Mouse (Mus musculus) liver, embryonic 14.5 days (tissue): ENCODE data around the gene Shisa8. TPM values are rescaled to one million over a fixed set of nuclear protein-coding genes. Genes with fewer than 3 reads are reported as not detected.
"Not testable (repeated sequence)": the region's sequence is repeated elsewhere in the genome, so short reads cannot be mapped to it uniquely, and the experiment has no call there.

Experiments used
- ATAC-seq: fragments of 200-750 bp; cut with Nextera tagmentation; 2 replicates; pipeline ENCODE4 v1.8.0; 2017; ENCODE audit warnings: moderate number of reproducible peaks, mild to moderate bottlenecking, moderate library complexity; ENCODE audit not compliant: insufficient read depth
- DNase-seq, 3 experiments: peaks; one replicate each; pipeline ENCODE4 v3.0.0-alpha.2; 2012 to 2013; ENCODE audit warnings: low read depth in 3 of 3, low spot score in 3 of 3
- H3K27ac ChIP-seq: fragments of 300-500 bp; sonication (generic); 2 replicates; pipeline ENCODE4 v1.5.1; 2014; ENCODE audit warnings: moderate library complexity, mild to moderate bottlenecking, control low read depth, inconsistent platforms
- H3K27me3 ChIP-seq: fragments of 300-500 bp; sonication (generic); 2 replicates; pipeline ENCODE4 v1.6.1; 2014; ENCODE audit warnings: mild to moderate bottlenecking, low read length, moderate library complexity; ENCODE audit not compliant: control insufficient read depth, insufficient read depth
- H3K36me3 ChIP-seq: fragments of 300-500 bp; sonication (generic); replicated peaks from 2 replicates; pipeline ENCODE4 v1.6.1; 2014; ENCODE audit warnings: low read depth; ENCODE audit not compliant: control insufficient read depth, insufficient read depth
- H3K4me1 ChIP-seq, 2 experiments: fragments of 200-500 bp in 1 of 2; fragments of 300-500 bp in 1 of 2; sonication (generic) in 1 of 2; replicated peaks; 2 replicates each; pipeline ENCODE4 v1.6.1; 2012 to 2014; ENCODE audit warnings: antibody characterized with exemption in 1 of 2, inconsistent platforms in 1 of 2, low read length in 1 of 2; ENCODE audit not compliant: control insufficient read depth in 2 of 2, insufficient read depth in 2 of 2
- H3K4me2 ChIP-seq: fragments of 300-500 bp; sonication (generic); 2 replicates; pipeline ENCODE4 v1.6.1; 2014; ENCODE audit warnings: low read depth, mild to moderate bottlenecking, control low read depth, moderate library complexity
- H3K4me3 ChIP-seq, 2 experiments: fragments of 200-500 bp in 1 of 2; fragments of 300-500 bp in 1 of 2; sonication (generic) in 1 of 2; 2 replicates each; pipeline ENCODE4 v1.5.1; 2012 to 2014; ENCODE audit warnings: low read depth in 2 of 2, low read length in 2 of 2, mild to moderate bottlenecking in 2 of 2, control low read depth in 1 of 2, inconsistent platforms in 1 of 2, moderate library complexity in 1 of 2; ENCODE audit not compliant: insufficient read depth in 1 of 2
- H3K9ac ChIP-seq: fragments of 300-500 bp; sonication (generic); replicated peaks from 2 replicates; pipeline ENCODE4 v1.6.1; 2014; ENCODE audit warnings: mild to moderate bottlenecking, control low read depth, moderate library complexity
- H3K9me3 ChIP-seq: fragments of 300-500 bp; sonication (generic); 2 replicates; pipeline ENCODE4 v1.6.1; 2016; ENCODE audit warnings: low read length, mixed read lengths; ENCODE audit not compliant: control insufficient read depth
- CTCF ChIP-seq: IDR thresholded peaks from 2 replicates; pipeline ENCODE4 v1.5.1; 2016; ENCODE audit warnings: antibody characterized with exemption, low read depth, control low read depth
- EP300 ChIP-seq: IDR thresholded peaks from 2 replicates; pipeline ENCODE4 v1.6.1; 2016; ENCODE audit warnings: antibody characterized with exemption, low read depth
- WGBS: fragments of 180-500 bp; shearing (Covaris S2); extraction: QIAGEN DNeasy Blood & Tissue Kit; methylation state at CpG from one replicate; pipeline ENCODE4 v1.1.7; 2014; ENCODE audit not compliant: insufficient replicate concordance; 5-methylcytosine and 5-hydroxymethylcytosine counted together
- polyA plus RNA-seq, 2 experiments: library from polyadenylated mRNA; depleted of rRNA in 1 of 2; stranded (reverse) in 1 of 2; unstranded in 1 of 2; fragments of >200 nt; fragmentation: Nextera tagmentation in 1 of 2; extraction: Ambion mirVana in 1 of 2; gene quantifications; 2 replicates each; pipeline versions ENCODE4 v1.2.1 to v1.2.3; 2012 to 2014

The Shisa8 gene
- polyA plus RNA-seq, 2 experiments, result 0.05 to 0.15 TPM

DNA sequence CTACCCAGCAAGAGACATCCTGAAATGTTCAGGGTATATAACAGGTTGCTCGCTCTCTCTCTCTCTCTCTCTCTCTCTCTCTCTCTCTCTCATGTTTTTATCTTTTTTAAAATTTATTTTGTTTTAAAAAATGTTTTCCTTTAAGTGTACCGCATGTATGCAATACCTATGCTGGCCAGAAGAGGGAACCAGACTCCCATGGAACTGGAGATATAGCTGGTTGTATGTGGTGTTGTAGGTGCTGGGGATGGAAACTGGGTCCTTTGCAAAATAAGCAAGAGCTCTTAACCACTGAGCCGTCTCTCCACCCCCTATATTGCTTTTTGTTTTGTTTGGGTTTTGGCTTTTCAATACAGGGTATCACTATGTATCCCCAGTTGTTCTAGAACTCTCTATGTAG, 39.0 kb upstream of the Shisa8 start:
- Histone ChIP-seq H3K9ac (no peak overlapping the region), H3K4me3 (no peak overlapping the region), H3K27me3 (no peaks in the 10 kb centered on the region), H3K4me1 (no peaks in the 10 kb centered on the region), H3K9me3 (no peaks in the 10 kb centered on the region; the same call in 1 of the 2 replicates), H3K27ac (no peak overlapping the region), H3K4me2 (no peak overlapping the region), H3K36me3 (no peaks in the 10 kb centered on the region)
- no peak for DNase-seq
- no peak for ATAC-seq
- 70% methylated on average over 3 of the region's 3 CpGs for WGBS
- TF ChIP-seq EP300, result no peak
- peak; percentile 66 for TF ChIP-seq CTCF

DNA sequence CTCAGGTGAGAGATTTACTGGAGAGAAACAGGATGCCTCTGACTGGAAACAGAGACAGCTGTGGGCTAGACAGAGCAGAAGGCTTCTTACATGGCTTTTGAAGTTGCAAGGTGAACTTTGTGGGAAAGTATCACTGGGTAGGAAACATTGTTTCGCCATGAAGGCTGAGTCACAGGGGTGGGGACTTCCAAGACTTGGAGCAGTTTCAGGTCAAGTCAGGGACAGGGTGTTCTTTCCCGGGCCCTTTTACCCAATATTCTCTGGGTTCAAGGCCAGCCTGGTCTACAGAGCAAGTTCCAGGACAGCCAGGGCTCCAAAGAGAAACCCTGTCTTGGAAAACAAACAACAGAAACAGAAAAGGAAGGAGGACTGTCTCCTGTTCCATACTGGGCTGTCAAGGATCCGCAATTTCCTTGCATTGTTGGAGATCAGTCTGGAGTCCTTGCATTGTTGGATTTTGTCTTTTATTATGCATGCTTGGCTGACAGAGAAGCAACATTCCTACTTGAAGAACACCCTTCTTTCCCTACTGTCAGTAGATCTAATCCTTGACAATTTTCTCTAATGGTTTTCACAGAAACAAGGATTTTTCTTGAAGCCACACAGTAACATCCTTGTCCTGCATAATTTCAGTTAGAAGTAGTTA, 34.6 kb upstream of the Shisa8 start:
- Histone ChIP-seq H3K4me1 (peaks cover 5 to 10% of the 10 kb centered on the region in 2 experiments), H3K9me3 (no peaks in the 10 kb centered on the region; the same call in 1 of the 2 replicates), H3K4me3 (no peak overlapping the region), H3K9ac (no peak overlapping the region), H3K36me3 (no peaks in the 10 kb centered on the region), H3K27ac (no peak overlapping the region), H3K27me3 (no peaks in the 10 kb centered on the region), H3K4me2 (no peak overlapping the region)
- TF ChIP-seq CTCF, result no peak
- TF ChIP-seq EP300, result no peak
- ATAC-seq (no peak), DNase-seq (no peak)
- WGBS, result 54% methylated on average over 3 of the region's 3 CpGs

DNA sequence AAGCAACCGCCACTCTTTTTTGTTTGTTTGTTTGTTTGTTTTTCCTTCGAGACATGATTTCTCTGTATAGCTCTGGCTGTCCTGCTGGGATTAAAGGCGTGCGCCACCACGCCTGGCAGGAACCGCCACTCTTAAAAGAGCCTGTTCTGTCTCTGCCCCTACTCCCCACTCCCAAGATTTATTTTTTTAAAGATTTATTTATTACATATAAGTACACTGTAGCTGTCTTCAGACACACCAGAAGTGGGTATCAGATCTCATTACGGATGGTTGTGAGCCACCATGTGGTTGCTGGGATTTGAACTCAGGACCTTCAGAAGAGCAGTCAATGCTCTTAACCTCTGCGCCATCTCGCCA, 32.2 kb upstream of the Shisa8 start:
- H3K4me2 ChIP-seq, result peak overlapping the region; percentile 73
- H3K36me3 ChIP-seq, H3K27me3 ChIP-seq, ATAC-seq, H3K4me1 ChIP-seq, H3K9me3 ChIP-seq, DNase-seq: not testable (repeated sequence)
- 22% methylated on average over 9 of the region's 9 CpGs for WGBS
- H3K27ac ChIP-seq, result peak overlapping the region; percentile 30
- peak overlapping the region; percentile 72 to 83 for H3K4me3 ChIP-seq
- H3K9ac ChIP-seq, result peak overlapping the region; percentile 67
- 0 out of 2 replicates have a peak, but pooled peaks have one; percentile 4 for TF ChIP-seq EP300

DNA sequence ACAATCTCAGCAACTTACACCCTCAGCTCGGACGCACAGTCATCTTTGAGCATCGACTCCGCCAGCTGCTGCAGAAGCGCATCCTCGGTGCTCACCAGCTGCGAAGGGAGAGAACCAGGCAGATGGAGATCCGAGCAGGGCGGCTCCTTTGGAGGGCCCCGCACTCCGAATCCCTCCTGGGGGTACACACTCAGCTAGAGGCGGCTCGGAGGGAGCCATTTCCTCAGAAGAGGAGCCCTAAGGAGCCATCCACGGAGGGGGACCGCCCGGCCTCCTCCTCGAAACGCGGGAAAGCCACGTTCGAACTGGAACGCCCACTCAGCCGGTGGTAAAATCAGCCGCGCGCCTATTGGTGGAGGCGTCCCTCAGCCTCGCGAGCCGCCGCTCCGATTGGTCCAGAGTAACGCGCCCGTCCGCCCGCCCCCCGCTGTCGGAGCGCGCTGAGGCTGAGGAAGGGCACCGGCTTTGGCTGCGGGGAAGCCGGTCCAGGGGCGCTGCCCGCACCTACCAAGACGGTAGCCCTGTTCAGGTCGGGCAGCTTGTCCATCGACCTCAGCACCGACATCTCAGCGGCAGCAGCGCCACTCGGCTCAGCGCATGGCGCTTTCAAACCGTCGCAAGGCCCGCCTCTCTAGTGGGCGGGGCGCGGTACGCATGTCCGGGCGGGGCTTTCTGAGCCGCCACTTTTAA, 31.6 kb upstream of the Shisa8 start, which contains the start of gene Cenpm:
Cenpm (minus strand) TSS at position 634 of the 690 bp plus-strand sequence.
- H3K4me1 ChIP-seq, result peaks cover 5 to 10% of the 10 kb centered on the region in 2 experiments
- ATAC-seq, result peak; percentile 97
- under 1% methylated on average over 65 of the region's 65 CpGs for WGBS
- H3K4me2 ChIP-seq, result peak within 1 kb of the TSS; percentile 73
- no peaks in the 10 kb centered on the region for H3K9me3 ChIP-seq
- peak within 1 kb of the TSS; percentile 67 for H3K9ac ChIP-seq
- TF ChIP-seq CTCF (peak; percentile 4; the same call in 1 of the 2 replicates), EP300 (no peak)
- peak within 1 kb of the TSS; percentile 72 to 83 for H3K4me3 ChIP-seq
- peak; percentile 81 to 86 (median 85) for DNase-seq
- peak within 1 kb of the TSS; percentile 43 for H3K27ac ChIP-seq
- no peaks in the 10 kb centered on the region for H3K27me3 ChIP-seq
- H3K36me3 ChIP-seq, result 0 out of 2 replicates have a peak, but pooled peaks cover 3% of the 10 kb centered on the region

DNA sequence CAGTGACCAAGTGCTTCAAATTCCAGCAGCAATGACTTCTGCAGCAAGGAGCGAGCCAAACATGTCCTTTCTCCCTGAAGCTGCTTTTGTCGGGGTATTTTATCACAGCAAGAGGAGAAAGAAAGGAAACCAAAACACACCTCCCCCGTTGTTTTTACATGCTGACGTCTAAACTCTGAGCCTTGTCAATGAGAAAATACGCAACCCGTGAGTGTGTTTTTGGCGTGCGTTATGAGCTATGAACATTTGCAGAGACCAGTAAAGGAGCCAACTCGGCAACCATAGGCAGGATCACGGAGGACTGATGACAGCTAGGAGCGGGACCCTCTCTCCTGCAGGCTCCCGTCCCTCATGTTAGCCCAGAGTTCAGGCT, 31.1 kb upstream of the Shisa8 start:
- Histone ChIP-seq H3K27ac (peak overlapping the region; percentile 43), H3K4me1 (peaks cover 5 to 10% of the 10 kb centered on the region in 2 experiments), H3K27me3 (no peaks in the 10 kb centered on the region), H3K9me3 (no peaks in the 10 kb centered on the region), H3K4me2 (peak overlapping the region; percentile 73), H3K4me3 (peak overlapping the region; percentile 72 to 83), H3K36me3 (peaks cover 3% of the 10 kb centered on the region; the same call in 1 of the 2 replicates), H3K9ac (peak overlapping the region; percentile 67)
- 5% methylated on average over 12 of the region's 12 CpGs for WGBS
- TF ChIP-seq CTCF, result no peak
- ATAC-seq, result no peak
- DNase-seq, result no peak
